Mouse (Mus musculus): ENCODE measurements around the gene Wipi2.

- TF ChIP-seq ZC3H11A (IDR thresholded peaks at IDR 0.05; ENCODE audit: borderline replicate concordance, low read depth, low read length) (no peak), ZNF384 (IDR thresholded peaks at IDR 0.05; ENCODE audit: low read depth, low read length) (no peak), CHD2 (IDR thresholded peaks at IDR 0.05; ENCODE audit: low read depth, low read length) (no peak), MAFK (IDR thresholded peaks at IDR 0.05; ENCODE audit: insufficient read depth, low read depth, low read length) (no peak)
These were observed 92.4 kb downstream of the Wipi2 start for GRCm38 (mm10) chr5:142719897-142720296.
